Mouse (Mus musculus) liver, postnatal 0 days (tissue): ENCODE data around the gene Man2b1.

Experiments used
- CTCF ChIP-seq: sonication (generic); IDR thresholded peaks from 2 replicates; pipeline ENCODE4 v1.5.1; 2016; ENCODE audit warnings: antibody characterized with exemption, low read depth
- EP300 ChIP-seq: IDR thresholded peaks from 2 replicates; pipeline ENCODE4 v1.6.1; 2016; ENCODE audit warnings: antibody characterized with exemption, low read depth, mild to moderate bottlenecking

GRCm38 (mm10) chr8:85080214-85080531, 2.9 kb upstream of the Man2b1 start:
- TF ChIP-seq CTCF (no peak), EP300 (no peak)
